Mouse (Mus musculus) megakaryocyte, embryonic 14.5 days (primary cell): ENCODE results near the gene Gm20388.

Experiments used
- FLI1 ChIP-seq: IDR thresholded peaks from 2 replicates; pipeline ENCODE4 v1.6.1; 2012; ENCODE audit warnings: low read length, inconsistent platforms, mixed read lengths
- GATA1 ChIP-seq: IDR thresholded peaks from 3 replicates; pipeline ENCODE4 v1.6.1; 2012; ENCODE audit warnings: mixed read lengths, low read length, inconsistent platforms, borderline replicate concordance

DNA sequence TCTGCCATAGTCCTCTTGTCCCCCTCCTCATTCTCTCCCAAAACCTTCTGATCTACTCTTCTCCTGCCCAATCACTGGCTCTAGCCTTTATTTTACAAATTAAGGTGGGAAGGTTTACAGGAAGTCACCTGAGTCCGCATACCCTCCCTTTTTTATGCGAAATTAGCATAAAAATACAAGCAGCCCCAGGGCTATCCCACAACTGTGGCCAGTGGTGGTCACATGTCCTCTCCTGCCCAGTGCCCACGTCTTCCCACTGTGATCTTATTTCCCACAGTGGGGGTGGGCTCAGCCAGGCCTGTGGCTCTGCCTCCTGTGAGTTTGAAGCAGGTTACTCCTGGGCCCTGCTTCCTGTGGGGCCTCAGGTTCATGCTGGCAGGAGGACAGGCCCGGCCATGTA, 2194.0 kb downstream of the Gm20388 start:
- no peak for TF ChIP-seq GATA1
- TF ChIP-seq FLI1, result no peak
